Mouse (Mus musculus) heart, postnatal 0 days (tissue): Measurements from ENCODE around the gene Gm9046.
"Not testable (repeated sequence)": the region's sequence is repeated elsewhere in the genome, so short reads cannot be mapped to it uniquely, and the experiment has no call there.

Experiments
- CTCF ChIP-seq: IDR thresholded peaks from 2 replicates; pipeline ENCODE4 v1.5.1; 2016; ENCODE audit warnings: antibody characterized with exemption, control low read depth, low read depth
- EP300 ChIP-seq: IDR thresholded peaks from 2 replicates; pipeline ENCODE4 v1.6.1; 2016; ENCODE audit warnings: antibody characterized with exemption, low read depth

GRCm38 (mm10) chr10:118343155-118343554, at the start of gene Gm9046:
- not testable (repeated sequence) for TF ChIP-seq CTCF, EP300
